Mouse (Mus musculus): ENCODE measurements at regions not wholly inside any gene's neighbourhood (a gene's known extent, or its start where the extent isn't known, plus 50 kb on each side); places are given as distances from the start of the nearest gene placed in this dataset.

DNA sequence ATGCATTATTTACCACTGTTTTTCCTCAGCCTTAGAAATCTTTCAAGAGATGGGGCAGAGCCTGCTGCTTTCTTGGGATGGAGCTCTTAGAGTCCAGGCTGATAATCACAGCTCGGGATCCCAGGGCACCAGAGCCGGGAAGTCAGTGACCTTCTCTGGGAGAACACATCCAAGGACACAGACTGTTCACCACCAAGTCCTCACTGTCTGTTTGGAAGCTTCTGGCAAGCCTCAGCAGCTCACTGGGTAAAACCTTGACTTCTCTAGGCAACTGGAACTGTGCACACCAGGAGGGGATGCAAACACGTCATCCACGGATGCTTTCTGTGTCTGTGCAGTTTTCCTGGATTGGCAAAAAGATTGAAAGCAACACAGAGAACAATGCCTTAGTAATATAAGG, 330.6 kb downstream of the Tcerg1l start:
- TF ChIP-seq CTCF (IDR thresholded peaks at IDR 0.05 in 2 of 3, conservative IDR thresholded peaks at IDR 0.05 in 1 of 3; ENCODE audit: control insufficient read depth in 1 of 3, insufficient read depth in 1 of 3, low read depth in 2 of 3, low read length in 3 of 3, poor library complexity in 1 of 3, severe bottlenecking in 1 of 3) (no peak), ZNF384 (IDR thresholded peaks at IDR 0.05; ENCODE audit: low read depth, low read length) (no peak), POLR2AphosphoS2 (IDR thresholded peaks at IDR 0.05; ENCODE audit: low read length) (no peak), POLR2A (IDR thresholded peaks at IDR 0.05; ENCODE audit: control insufficient read depth in 1 of 2, insufficient read depth in 1 of 2, low read depth in 1 of 2, low read length in 2 of 2, poor library complexity in 1 of 2) (no peak), ZKSCAN1 (IDR thresholded peaks at IDR 0.05; ENCODE audit: low read depth, low read length) (no peak), E2F4 (IDR thresholded peaks at IDR 0.05; ENCODE audit: borderline replicate concordance, low read depth, low read length) (no peak), MAZ (IDR thresholded peaks at IDR 0.05; ENCODE audit: low read depth, low read length) (no peak), MAFK (IDR thresholded peaks at IDR 0.05; ENCODE audit: borderline replicate concordance, low read depth, low read length) (no peak)
